Mouse (Mus musculus) limb, embryonic 14.5 days (tissue): ENCODE results near the gene Gcn1l1. TPM values are rescaled to one million over a fixed set of nuclear protein-coding genes. Genes with fewer than 3 reads are reported as not detected.

Experiments
- ATAC-seq: fragments of 200-750 bp; cut with Nextera tagmentation; 2 replicates; pipeline ENCODE4 v1.8.0; 2017; ENCODE audit warnings: low read depth, moderate number of reproducible peaks, moderate TSS enrichment; ENCODE audit not compliant: low FRiP score
- DNase-seq: peaks from one replicate; pipeline ENCODE4 v3.0.0-alpha.2; 2015; ENCODE audit warnings: low spot score
- H3K27ac ChIP-seq: fragments of 300-500 bp; sonication (generic); replicated peaks from 2 replicates; pipeline ENCODE4 v1.5.1; 2014; ENCODE audit warnings: low read depth, mild to moderate bottlenecking, low read length, moderate library complexity, mixed read lengths
- H3K27me3 ChIP-seq: fragments of 300-500 bp; sonication (generic); 2 replicates; pipeline ENCODE4 v1.6.1; 2014; ENCODE audit warnings: low read length, mixed read lengths; ENCODE audit not compliant: control insufficient read depth, insufficient read depth
- H3K36me3 ChIP-seq: fragments of 300-500 bp; sonication (generic); 2 replicates; pipeline ENCODE4 v1.6.1; 2014; ENCODE audit warnings: mild to moderate bottlenecking, low read length, moderate library complexity, mixed read lengths; ENCODE audit not compliant: control insufficient read depth, insufficient read depth
- H3K4me1 ChIP-seq: fragments of 300-500 bp; sonication (generic); 2 replicates; pipeline ENCODE4 v1.6.1; 2014; ENCODE audit warnings: antibody characterized with exemption, low read length, mixed read lengths; ENCODE audit not compliant: control insufficient read depth, insufficient read depth
- H3K4me2 ChIP-seq: fragments of 300-500 bp; sonication (generic); replicated peaks from 2 replicates; pipeline ENCODE4 v1.6.1; 2014; ENCODE audit warnings: low read depth, mild to moderate bottlenecking, low read length, moderate library complexity; ENCODE audit not compliant: severe bottlenecking
- H3K4me3 ChIP-seq: fragments of 300-500 bp; sonication (generic); replicated peaks from 2 replicates; pipeline ENCODE4 v1.5.1; 2014; ENCODE audit warnings: low read length
- H3K9ac ChIP-seq: fragments of 300-500 bp; sonication (generic); 2 replicates; pipeline ENCODE4 v1.6.1; 2014; ENCODE audit warnings: mild to moderate bottlenecking, low read depth, low read length, moderate library complexity; ENCODE audit not compliant: severe bottlenecking
- H3K9me3 ChIP-seq: fragments of 300-500 bp; sonication (generic); 2 replicates; pipeline ENCODE4 v1.6.1; 2016; ENCODE audit warnings: low read length; ENCODE audit not compliant: control insufficient read depth
- POLR2A ChIP-seq: fragments of 200-500 bp; IDR thresholded peaks from 2 replicates; pipeline ENCODE4 v1.8.0; 2012; ENCODE audit warnings: inconsistent platforms, mild to moderate bottlenecking, moderate library complexity, borderline replicate concordance; ENCODE audit not compliant: insufficient read depth, insufficient read length; ENCODE audit errors: extremely low read depth
- WGBS: fragments of 180-500 bp; shearing (Covaris S2); extraction: QIAGEN DNeasy Blood & Tissue Kit; methylation state at CpG from one replicate; pipeline ENCODE4 v1.1.7; 2014; 5-methylcytosine and 5-hydroxymethylcytosine counted together
- polyA plus RNA-seq, 2 experiments: library from polyadenylated mRNA; depleted of rRNA in 1 of 2; stranded (reverse) in 1 of 2; unstranded in 1 of 2; fragments of >200 nt; fragmentation: Nextera tagmentation in 1 of 2; extraction: Ambion mirVana in 1 of 2; gene quantifications; 2 replicates each; pipeline versions ENCODE4 v1.2.1 to v1.2.3; 2012 to 2014

Gcn1l1 gene
- polyA plus RNA-seq, 2 experiments, result 42.8 to 47.0 TPM

DNA sequence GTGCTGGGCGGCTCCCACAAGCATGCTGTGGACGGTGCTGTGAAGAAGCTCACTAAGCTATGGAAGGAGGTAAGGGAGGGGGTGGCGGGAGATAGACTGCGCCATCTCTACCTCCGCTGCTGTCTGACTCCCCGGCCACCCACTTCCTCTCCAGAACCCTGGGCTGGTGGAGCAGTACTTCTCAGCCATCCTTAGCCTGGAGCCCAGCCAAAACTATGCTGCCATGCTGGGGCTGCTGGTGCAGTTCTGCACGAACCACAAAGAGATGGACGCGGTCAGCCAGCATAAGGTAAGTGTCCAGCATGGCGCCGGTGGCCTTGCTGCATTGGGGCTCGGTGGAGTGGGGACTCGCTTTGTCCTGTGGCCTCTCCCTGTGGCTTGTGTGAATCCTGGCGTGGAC, 13.9 kb downstream of the Gcn1l1 start:
- WGBS, result 96% methylated on average over 14 of the region's 14 CpGs

DNA sequence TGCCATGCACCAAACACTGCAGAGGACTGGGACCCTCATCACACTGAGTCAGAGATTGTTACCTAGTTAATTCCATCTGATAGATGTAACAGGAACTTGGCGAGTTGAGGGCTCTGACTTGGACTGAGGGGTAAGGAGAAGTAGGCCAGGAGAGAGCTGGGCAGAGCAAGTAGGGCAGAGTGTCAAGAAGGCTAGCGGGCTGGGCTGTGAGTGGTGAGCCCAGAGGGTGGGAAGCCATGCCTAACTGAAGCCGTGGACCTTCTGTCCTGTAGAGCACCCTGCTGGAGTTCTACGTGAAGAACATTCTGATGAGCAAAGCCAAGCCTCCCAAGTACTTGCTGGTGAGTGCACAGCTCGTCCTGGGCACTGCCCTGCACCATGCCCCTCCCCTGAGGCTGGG, 14.3 kb downstream of the Gcn1l1 start:
- Histone ChIP-seq H3K27ac (no peak overlapping the region), H3K36me3 (peaks cover 96% of the 10 kb centered on the region), H3K4me1 (no peaks in the 10 kb centered on the region), H3K9ac (no peak overlapping the region), H3K4me2 (no peak overlapping the region), H3K4me3 (no peak overlapping the region), H3K27me3 (no peaks in the 10 kb centered on the region), H3K9me3 (peaks cover 8% of the 10 kb centered on the region; the same call in 1 of the 2 replicates)
- TF ChIP-seq POLR2A, result no peak
- DNase-seq (no peak), ATAC-seq (no peak)
- 87% methylated on average over 5 of the region's 5 CpGs for WGBS

More for the DNA sequence above, 13.9 kb downstream of the Gcn1l1 start:
- Histone ChIP-seq H3K4me2 (no peak overlapping the region), H3K4me3 (no peak overlapping the region), H3K27ac (no peak overlapping the region), H3K9me3 (peaks cover 8% of the 10 kb centered on the region; the same call in 1 of the 2 replicates), H3K9ac (no peak overlapping the region), H3K27me3 (no peaks in the 10 kb centered on the region), H3K4me1 (no peaks in the 10 kb centered on the region), H3K36me3 (peaks cover 96% of the 10 kb centered on the region)
- ATAC-seq (no peak), DNase-seq (no peak)
- no peak for TF ChIP-seq POLR2A

DNA sequence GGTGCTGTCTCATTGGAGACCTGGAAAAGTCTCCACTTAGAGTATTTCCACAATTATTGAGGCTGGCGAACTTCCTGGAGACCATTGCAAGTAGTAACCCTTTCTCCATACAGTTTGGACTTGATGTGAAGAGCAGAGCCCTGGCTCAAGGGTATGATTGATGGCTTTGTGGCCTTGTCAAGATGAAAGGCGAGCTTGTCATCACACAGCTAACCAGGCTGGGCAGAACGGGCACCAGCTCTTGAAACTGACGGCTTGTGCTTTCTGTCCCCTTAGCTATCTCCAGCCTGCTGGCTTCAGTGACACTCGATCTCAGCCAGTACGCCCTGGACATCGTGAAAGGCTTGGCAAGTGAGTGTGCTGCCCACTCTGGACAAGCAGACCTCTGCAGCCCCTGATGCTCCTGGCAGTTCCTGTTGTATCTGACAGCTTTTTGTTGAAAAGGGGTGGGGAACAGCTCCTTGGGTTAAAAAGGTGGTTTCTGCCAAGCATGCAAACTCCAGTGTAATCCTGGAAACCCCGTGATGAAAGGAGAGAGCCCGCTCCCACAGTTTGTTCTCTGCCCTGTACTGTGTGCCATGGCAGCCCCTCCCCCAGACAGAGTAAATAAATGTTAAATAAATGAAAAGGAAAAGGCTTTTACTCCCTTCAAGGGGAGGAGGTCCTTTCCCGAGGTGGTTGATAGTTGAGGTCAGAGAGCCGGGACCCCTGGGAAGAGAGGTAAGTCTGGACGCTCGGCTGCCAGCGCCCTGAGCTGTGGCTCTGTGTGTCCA, 15.4 kb downstream of the Gcn1l1 start:
- no peak overlapping the region for H3K4me2 ChIP-seq
- H3K4me1 ChIP-seq, result no peaks in the 10 kb centered on the region
- peaks cover 8% of the 10 kb centered on the region; the same call in 1 of the 2 replicates for H3K9me3 ChIP-seq
- no peak overlapping the region for H3K4me3 ChIP-seq
- no peak for TF ChIP-seq POLR2A
- WGBS, result 88% methylated on average over 14 of the region's 14 CpGs
- H3K27ac ChIP-seq, result no peak overlapping the region
- no peak for ATAC-seq
- H3K36me3 ChIP-seq, result peaks cover 96% of the 10 kb centered on the region
- H3K27me3 ChIP-seq, result no peaks in the 10 kb centered on the region
- no peak for DNase-seq
- no peak overlapping the region for H3K9ac ChIP-seq

DNA sequence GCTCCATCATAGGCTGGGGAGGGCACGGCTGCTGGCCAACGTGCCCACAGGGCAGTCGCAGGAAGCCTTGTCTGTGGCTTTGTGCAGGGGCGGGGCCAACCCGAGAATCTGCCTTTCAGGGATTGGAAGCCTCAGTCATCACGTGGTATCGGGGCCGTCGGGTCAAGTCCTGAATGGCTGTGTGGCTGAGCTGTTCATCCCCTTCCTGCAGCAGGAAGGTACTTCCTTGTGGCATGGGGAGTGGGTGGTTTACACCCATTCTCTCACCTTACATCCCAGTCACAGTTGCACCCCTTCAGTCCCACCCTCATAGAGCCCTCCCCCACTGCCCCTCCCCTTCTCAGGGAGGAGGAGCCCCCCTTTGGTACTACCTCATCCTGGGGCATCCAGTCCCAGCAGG, 16.6 kb downstream of the Gcn1l1 start:
- TF ChIP-seq POLR2A, result no peak
- H3K4me1 ChIP-seq, result no peaks in the 10 kb centered on the region
- H3K4me2 ChIP-seq, result no peak overlapping the region
- H3K27ac ChIP-seq, result no peak overlapping the region
- no peaks in the 10 kb centered on the region for H3K27me3 ChIP-seq
- ATAC-seq (no peak), DNase-seq (no peak)
- no peak overlapping the region for H3K4me3 ChIP-seq
- peaks cover 97% of the 10 kb centered on the region for H3K36me3 ChIP-seq
- H3K9me3 ChIP-seq, result peaks cover 8% of the 10 kb centered on the region; the same call in 1 of the 2 replicates
- no peak overlapping the region for H3K9ac ChIP-seq
- 94% methylated on average over 9 of the region's 9 CpGs for WGBS

DNA sequence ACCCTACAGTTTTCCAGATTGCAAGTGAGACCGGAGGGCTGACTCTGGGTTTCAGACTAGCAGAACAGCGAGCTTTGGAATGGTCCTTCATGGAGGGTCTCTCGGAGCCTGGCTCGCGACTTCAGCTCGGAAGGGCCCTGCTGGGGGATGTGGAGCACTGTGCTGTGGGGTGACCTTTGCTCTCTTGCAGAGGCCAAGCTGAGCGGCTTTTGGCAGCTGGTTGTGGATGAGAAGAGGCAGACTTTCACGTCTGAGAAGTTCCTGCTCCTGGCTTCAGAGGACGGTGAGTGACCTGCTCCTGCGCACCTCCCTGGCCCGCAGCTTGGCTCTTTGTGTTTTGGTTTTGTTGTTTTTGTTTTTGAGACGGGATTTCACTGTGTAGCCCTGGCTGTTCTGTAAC, 20.6 kb downstream of the Gcn1l1 start:
- Histone ChIP-seq H3K9me3 (peaks cover 8% of the 10 kb centered on the region; the same call in 1 of the 2 replicates), H3K4me1 (no peaks in the 10 kb centered on the region), H3K4me3 (no peak overlapping the region), H3K9ac (no peak overlapping the region), H3K4me2 (no peak overlapping the region), H3K27me3 (no peaks in the 10 kb centered on the region), H3K36me3 (peaks cover 97% of the 10 kb centered on the region), H3K27ac (no peak overlapping the region)
- WGBS, result 92% methylated on average over 12 of the region's 12 CpGs
- ATAC-seq (no peak), DNase-seq (no peak)
- TF ChIP-seq POLR2A, result no peak
